Mouse (Mus musculus) heart, postnatal 14 days (tissue): Measurements from ENCODE around the gene Large2. TPM values are rescaled to one million over a fixed set of nuclear protein-coding genes. Genes with fewer than 3 reads are reported as not detected.

Experiments
- DNase-seq, 2 experiments: peaks; one replicate each; pipeline ENCODE4 v3.0.0; 2021 to 2022
- intact Hi-C: fragments of 180-260 bp; cut with DNase I; formaldehyde crosslinking; loops from one replicate; pipeline ENCODE4 v1.15.1; 2025
- total RNA-seq, 2 experiments: library from RNA; stranded (reverse); gene quantifications; 2 replicates each; pipeline ENCODE4 v1.2.3; 2021

The Large2 gene
- total RNA-seq, 2 experiments from 2014 or later, result 0.32 to 0.36 TPM

GRCm38 (mm10) chr2:92391703-92392317 lies 17.1 kb upstream of the Large2 start:
- DNase-seq, result no peak
- intact Hi-C loops, result no loop called here

- intact Hi-C loops, result no loop called here
- no peak for DNase-seq
Measured at GRCm38 (mm10) chr2:92391116-92391515, 16.4 kb upstream of the Large2 start.

- peak; percentile 38 to 43 for DNase-seq
- intact Hi-C loops, result no loop called here
Measured at GRCm38 (mm10) chr2:92390206-92390930, 15.7 kb upstream of the Large2 start.

GRCm38 (mm10) chr2:92389645-92390044 lies 15.0 kb upstream of the Large2 start:
- intact Hi-C loops, result no loop called here
- no peak for DNase-seq

GRCm38 (mm10) chr2:92388891-92389641 lies 14.4 kb upstream of the Large2 start:
- intact Hi-C loops, result no loop called here
- DNase-seq, result peak; percentile 80

GRCm38 (mm10) chr2:92388081-92388517 lies 13.4 kb upstream of the Large2 start:
- no peak for DNase-seq
- intact Hi-C loops, result no loop called here

GRCm38 (mm10) chr2:92387646-92388045 lies 13.0 kb upstream of the Large2 start:
- DNase-seq, result no peak
- intact Hi-C loops, result no loop called here

- no peak for DNase-seq
- intact Hi-C loops, result no loop called here
Measured at GRCm38 (mm10) chr2:92386821-92387570, 12.3 kb upstream of the Large2 start.

- intact Hi-C loops, result no loop called here
- DNase-seq, result no peak
Measured at GRCm38 (mm10) chr2:92385113-92386051, 10.7 kb upstream of the Large2 start.

GRCm38 (mm10) chr2:92384101-92384500 lies 9.4 kb upstream of the Large2 start:
- no peak for DNase-seq
- intact Hi-C loops, result no loop called here

GRCm38 (mm10) chr2:92382759-92383158 lies 8.1 kb upstream of the Large2 start:
- intact Hi-C loops, result no loop called here

GRCm38 (mm10) chr2:92381901-92382588 lies 7.4 kb upstream of the Large2 start, which contains the start of gene 1700029I15Rik:
TSS of gene 1700029I15Rik (plus strand) at chr2:92382538.
- no peak for DNase-seq
- intact Hi-C loops, result no loop called here

More at GRCm38 (mm10) chr2:92382759-92383158, 8.1 kb upstream of the Large2 start:
- no peak for DNase-seq

- no peak for DNase-seq
- intact Hi-C loops, result no loop called here
Measured at GRCm38 (mm10) chr2:92381161-92381560, 6.5 kb upstream of the Large2 start.

- no peak for DNase-seq
- intact Hi-C loops, result no loop called here
Measured at GRCm38 (mm10) chr2:92380495-92381050, 5.9 kb upstream of the Large2 start.

GRCm38 (mm10) chr2:92379783-92380494 lies 5.3 kb upstream of the Large2 start:
- intact Hi-C loops, result no loop called here
- no peak for DNase-seq

- intact Hi-C loops, result no loop called here
- DNase-seq, result no peak
Measured at GRCm38 (mm10) chr2:92377320-92377719, 2.7 kb upstream of the Large2 start.

- DNase-seq, result no peak
- intact Hi-C loops, result no loop called here
Measured at GRCm38 (mm10) chr2:92376300-92376699, 1.6 kb upstream of the Large2 start.

GRCm38 (mm10) chr2:92375788-92376187 lies 1.1 kb upstream of the Large2 start:
- no peak for DNase-seq
- intact Hi-C loops, result loop anchor here (2.0 kb wide), 1 partner anchor 61 kb away; no protein-coding TSS in a partner anchor
